Mouse (Mus musculus): ENCODE results near the gene Fxn. TPM values are rescaled to one million over a fixed set of nuclear protein-coding genes. Genes with fewer than 3 reads are reported as not detected.
"Not testable (repeated sequence)": the region's sequence is repeated elsewhere in the genome, so short reads cannot be mapped to it uniquely, and the experiment has no call there.

The Fxn gene
- polyA plus RNA-seq, 1 experiment from 2014 or later: 36.5 TPM

GRCm38 (mm10) chr19:24238011-24238410 lies 42.4 kb downstream of the Fxn start:
- Histone ChIP-seq H3K4me3 (ENCODE audit: low read depth, low read length) (no peak overlapping the region), H3K27me3 (ENCODE audit: control insufficient read depth, insufficient read depth, low read depth, low read length) (no peaks in the 10 kb centered on the region), H3K9ac (ENCODE audit: low read depth, low read length) (no peak overlapping the region), H3K9me3 (replicated peaks; ENCODE audit: control insufficient read depth, low read length) (no peaks in the 10 kb centered on the region), H3K27ac (ENCODE audit: low read length) (no peak overlapping the region), H3K36me3 (ENCODE audit: control insufficient read depth, insufficient read depth) (no peaks in the 10 kb centered on the region), H3K4me1 (ENCODE audit: control insufficient read depth, low read depth, low read length) (no peaks in the 10 kb centered on the region), H3K4me2 (ENCODE audit: low read depth, low read length) (no peak overlapping the region)
- no peak for ATAC-seq (ENCODE audit: low read depth)
- 55% methylated on average over 4 of the region's 4 CpGs for WGBS (ENCODE audit: insufficient replicate concordance)

GRCm38 (mm10) chr19:24232356-24232755 lies 48.0 kb downstream of the Fxn start:
- H3K9ac ChIP-seq (ENCODE audit: low read depth, low read length); H3K4me1 ChIP-seq (ENCODE audit: control insufficient read depth, low read depth, low read length); H3K36me3 ChIP-seq (ENCODE audit: control insufficient read depth, insufficient read depth); H3K27ac ChIP-seq (ENCODE audit: low read length); H3K27me3 ChIP-seq (ENCODE audit: control insufficient read depth, insufficient read depth, low read depth, low read length); H3K9me3 ChIP-seq (replicated peaks; ENCODE audit: control insufficient read depth, low read length); ATAC-seq (ENCODE audit: low read depth); H3K4me3 ChIP-seq (ENCODE audit: low read depth, low read length); H3K4me2 ChIP-seq (ENCODE audit: low read depth, low read length): not testable (repeated sequence)
- 77% methylated on average over 1 of the region's 1 CpGs for WGBS (ENCODE audit: insufficient replicate concordance)

DNA sequence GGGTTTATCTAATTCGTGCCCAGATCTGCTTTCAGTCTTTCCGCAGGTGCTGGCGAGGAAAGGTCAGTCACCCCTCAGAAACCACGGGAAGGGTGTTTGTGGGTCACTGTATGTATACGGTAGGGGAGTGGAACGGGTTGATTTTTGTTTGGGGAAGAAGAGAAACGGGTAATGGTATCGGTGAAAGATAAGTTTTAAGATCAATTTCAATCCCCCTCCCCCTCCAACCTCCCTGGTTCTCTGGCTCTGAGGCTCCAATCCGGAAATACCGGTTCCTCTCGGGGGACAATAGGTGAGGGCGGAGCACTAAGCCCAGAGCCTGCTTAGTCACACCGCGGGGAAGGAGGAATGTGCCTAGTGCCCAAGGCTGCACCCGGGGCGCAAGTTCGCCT lies 55.1 kb downstream of the Fxn start:
- peaks cover 21% of the 10 kb centered on the region for H3K27me3 ChIP-seq (ENCODE audit: control insufficient read depth, insufficient read depth, low read depth, low read length)

GRCm38 (mm10) chr19:24224500-24225304 lies 55.7 kb downstream of the Fxn start, which contains the start of gene Tjp2:
Tjp2 (minus strand) TSS chr19:24225030.
- H3K27ac ChIP-seq (ENCODE audit: low read length): peak within 1 kb of the TSS; percentile 77
- H3K4me1 ChIP-seq (ENCODE audit: control insufficient read depth, low read depth, low read length): no peaks in the 10 kb centered on the region
- H3K9me3 ChIP-seq (replicated peaks; ENCODE audit: control insufficient read depth, low read length): no peaks in the 10 kb centered on the region
- H3K36me3 ChIP-seq (ENCODE audit: control insufficient read depth, insufficient read depth): no peaks in the 10 kb centered on the region
- H3K27me3 ChIP-seq (ENCODE audit: control insufficient read depth, insufficient read depth, low read depth, low read length): peaks cover 21% of the 10 kb centered on the region
- H3K4me2 ChIP-seq (ENCODE audit: low read depth, low read length): peak within 1 kb of the TSS; percentile 53
- under 1% methylated on average over 59 of the region's 59 CpGs for WGBS (ENCODE audit: insufficient replicate concordance)
- peak within 1 kb of the TSS; percentile 54 for H3K9ac ChIP-seq (ENCODE audit: low read depth, low read length)
- ATAC-seq (ENCODE audit: low read depth): peak; percentile 77
- peak within 1 kb of the TSS; percentile 63 for H3K4me3 ChIP-seq (ENCODE audit: low read depth, low read length)

More for the DNA sequence above, 55.1 kb downstream of the Fxn start:
- Histone ChIP-seq H3K4me3 (ENCODE audit: low read depth, low read length) (peak overlapping the region; percentile 63), H3K36me3 (ENCODE audit: control insufficient read depth, insufficient read depth) (no peaks in the 10 kb centered on the region), H3K4me2 (ENCODE audit: low read depth, low read length) (peak overlapping the region; percentile 53), H3K9ac (ENCODE audit: low read depth, low read length) (peak overlapping the region; percentile 35; the same call in 1 of the 2 replicates), H3K9me3 (replicated peaks; ENCODE audit: control insufficient read depth, low read length) (no peaks in the 10 kb centered on the region), H3K27ac (ENCODE audit: low read length) (peak overlapping the region; percentile 60), H3K4me1 (ENCODE audit: control insufficient read depth, low read depth, low read length) (no peaks in the 10 kb centered on the region)
- peak; percentile 55 for ATAC-seq (ENCODE audit: low read depth)
- WGBS (ENCODE audit: insufficient replicate concordance): under 1% methylated on average over 17 of the region's 17 CpGs

DNA sequence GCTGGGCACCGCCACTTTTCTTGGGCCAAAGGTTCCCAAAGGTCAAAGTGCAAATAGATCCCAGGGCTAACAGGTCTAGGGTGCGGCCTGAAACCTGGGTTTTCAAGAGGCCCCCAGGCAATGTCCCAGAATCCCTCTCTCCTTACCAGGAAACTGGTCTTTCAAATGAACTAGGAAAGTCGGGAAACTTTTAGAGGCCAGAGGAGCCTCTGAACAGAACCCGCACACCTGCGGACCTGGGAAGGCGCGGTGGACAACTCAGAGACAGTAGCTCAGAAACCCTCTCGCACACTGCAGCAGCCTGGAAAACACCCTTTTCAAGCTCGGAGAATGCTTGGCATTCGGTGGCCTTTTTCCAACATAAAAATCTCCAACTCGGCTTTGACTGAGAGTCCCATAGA lies 56.6 kb downstream of the Fxn start:
- Histone ChIP-seq H3K27me3 (ENCODE audit: control insufficient read depth, insufficient read depth, low read depth, low read length) (peaks cover 21% of the 10 kb centered on the region), H3K4me1 (ENCODE audit: control insufficient read depth, low read depth, low read length) (no peaks in the 10 kb centered on the region), H3K9ac (ENCODE audit: low read depth, low read length) (peak overlapping the region; percentile 54; the same call in 1 of the 2 replicates), H3K4me2 (ENCODE audit: low read depth, low read length) (peak overlapping the region; percentile 53; the same call in 1 of the 2 replicates), H3K36me3 (ENCODE audit: control insufficient read depth, insufficient read depth) (no peaks in the 10 kb centered on the region), H3K9me3 (replicated peaks; ENCODE audit: control insufficient read depth, low read length) (no peaks in the 10 kb centered on the region), H3K27ac (ENCODE audit: low read length) (peak overlapping the region; percentile 77), H3K4me3 (ENCODE audit: low read depth, low read length) (peak overlapping the region; percentile 63)
- 40% methylated on average over 11 of the region's 11 CpGs for WGBS (ENCODE audit: insufficient replicate concordance)
- ATAC-seq (ENCODE audit: low read depth): no peak

DNA sequence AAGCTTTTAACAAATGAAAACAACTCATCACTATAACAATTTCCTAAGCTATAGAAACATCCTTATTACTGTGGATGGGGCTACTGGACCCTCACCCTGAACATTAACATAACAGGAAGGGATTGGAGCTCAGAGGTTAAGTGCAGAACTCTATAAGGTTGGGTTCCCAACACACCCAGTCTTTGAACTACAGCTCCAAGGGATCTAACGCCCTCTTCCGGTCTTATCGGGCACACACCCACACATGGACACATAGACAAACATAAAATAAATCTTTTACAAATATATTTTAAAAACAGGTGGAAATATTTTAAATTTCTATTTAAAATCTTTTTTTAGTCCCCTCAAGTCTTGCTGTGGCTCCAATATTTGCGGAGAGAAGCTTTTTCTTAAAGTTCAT lies 59.0 kb downstream of the Fxn start:
- ATAC-seq (ENCODE audit: low read depth): no peak
- no peaks in the 10 kb centered on the region for H3K36me3 ChIP-seq (ENCODE audit: control insufficient read depth, insufficient read depth)
- H3K9ac ChIP-seq (ENCODE audit: low read depth, low read length): no peak overlapping the region
- H3K27me3 ChIP-seq (ENCODE audit: control insufficient read depth, insufficient read depth, low read depth, low read length): peaks cover 21% of the 10 kb centered on the region
- no peak overlapping the region for H3K4me2 ChIP-seq (ENCODE audit: low read depth, low read length)
- WGBS (ENCODE audit: insufficient replicate concordance): 60% methylated on average over 4 of the region's 4 CpGs
- H3K4me3 ChIP-seq (ENCODE audit: low read depth, low read length): no peak overlapping the region
- no peaks in the 10 kb centered on the region for H3K9me3 ChIP-seq (replicated peaks; ENCODE audit: control insufficient read depth, low read length)
- no peak overlapping the region for H3K27ac ChIP-seq (ENCODE audit: low read length)
- H3K4me1 ChIP-seq (ENCODE audit: control insufficient read depth, low read depth, low read length): no peaks in the 10 kb centered on the region

DNA sequence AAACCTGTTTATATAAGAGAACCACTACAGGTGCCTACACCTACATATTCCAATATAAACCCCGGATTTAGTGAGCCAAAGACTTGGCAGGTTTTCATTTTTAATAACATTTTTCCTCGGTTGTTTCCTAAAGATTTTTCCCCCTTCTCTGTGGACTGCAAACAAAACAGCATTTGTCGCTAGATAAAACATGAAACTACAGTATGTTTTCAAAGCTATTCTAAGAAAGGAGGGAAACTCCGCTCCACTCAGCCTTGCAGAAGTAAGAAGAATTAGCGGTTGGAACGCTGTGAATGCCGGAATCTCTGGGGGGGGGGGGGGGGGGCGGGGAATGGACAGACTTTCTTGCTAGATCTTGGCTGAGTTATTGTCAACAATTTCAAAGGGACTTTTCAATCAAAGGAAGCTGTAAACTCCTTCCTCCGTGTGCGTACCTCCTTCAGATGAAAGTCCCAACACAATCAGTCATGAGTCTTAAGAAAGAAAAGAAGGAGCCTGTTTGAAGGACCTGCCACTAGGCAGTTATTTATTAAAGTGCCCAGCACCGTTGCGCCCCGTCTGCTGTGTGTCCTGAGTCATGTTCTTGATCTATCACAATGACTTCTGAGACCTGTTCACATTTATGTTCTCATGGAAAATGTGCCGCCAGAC lies 59.5 kb downstream of the Fxn start:
- no peak overlapping the region for H3K27ac ChIP-seq (ENCODE audit: low read length)
- H3K4me3 ChIP-seq (ENCODE audit: low read depth, low read length): no peak overlapping the region
- no peak overlapping the region for H3K9ac ChIP-seq (ENCODE audit: low read depth, low read length)
- 33% methylated on average over 14 of the region's 14 CpGs for WGBS (ENCODE audit: insufficient replicate concordance)
- H3K36me3 ChIP-seq (ENCODE audit: control insufficient read depth, insufficient read depth): no peaks in the 10 kb centered on the region
- peaks cover 21% of the 10 kb centered on the region for H3K27me3 ChIP-seq (ENCODE audit: control insufficient read depth, insufficient read depth, low read depth, low read length)
- H3K4me2 ChIP-seq (ENCODE audit: low read depth, low read length): no peak overlapping the region
- no peaks in the 10 kb centered on the region for H3K9me3 ChIP-seq (replicated peaks; ENCODE audit: control insufficient read depth, low read length)
- no peaks in the 10 kb centered on the region for H3K4me1 ChIP-seq (ENCODE audit: control insufficient read depth, low read depth, low read length)
- no peak for ATAC-seq (ENCODE audit: low read depth)

- H3K9me3 ChIP-seq (replicated peaks; ENCODE audit: control insufficient read depth, low read length): no peaks in the 10 kb centered on the region
- ATAC-seq (ENCODE audit: low read depth): no peak
- H3K4me3 ChIP-seq (ENCODE audit: low read depth, low read length): no peak overlapping the region
- peaks cover 8% of the 10 kb centered on the region for H3K27me3 ChIP-seq (ENCODE audit: control insufficient read depth, insufficient read depth, low read depth, low read length)
- no peak overlapping the region for H3K9ac ChIP-seq (ENCODE audit: low read depth, low read length)
- WGBS (ENCODE audit: insufficient replicate concordance): 66% methylated on average over 9 of the region's 9 CpGs
- no peaks in the 10 kb centered on the region for H3K4me1 ChIP-seq (ENCODE audit: control insufficient read depth, low read depth, low read length)
- no peak overlapping the region for H3K27ac ChIP-seq (ENCODE audit: low read length)
- H3K36me3 ChIP-seq (ENCODE audit: control insufficient read depth, insufficient read depth): no peaks in the 10 kb centered on the region
- H3K4me2 ChIP-seq (ENCODE audit: low read depth, low read length): no peak overlapping the region
These were observed 61.4 kb downstream of the Fxn start for GRCm38 (mm10) chr19:24219011-24219410.

DNA sequence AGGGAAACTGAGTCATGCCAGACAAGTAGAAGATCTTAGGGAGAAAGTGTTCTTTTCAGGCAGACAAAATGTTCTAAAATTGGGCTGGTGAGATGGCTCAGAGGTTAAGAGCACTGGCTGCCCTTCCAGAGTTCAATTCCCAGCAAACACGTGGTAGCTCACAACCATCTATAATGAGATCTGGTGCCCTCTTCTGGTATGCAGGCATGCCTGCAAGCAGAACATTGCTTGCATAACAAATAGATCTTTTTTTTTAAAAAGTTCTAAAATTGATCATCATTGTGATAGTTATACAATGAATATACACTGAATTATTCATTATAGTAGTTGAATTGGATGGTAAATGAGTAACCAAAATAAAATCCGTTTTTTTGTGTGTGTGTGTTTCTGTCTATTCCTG lies 62.1 kb downstream of the Fxn start:
- H3K27ac ChIP-seq (ENCODE audit: low read length): no peak overlapping the region
- H3K4me1 ChIP-seq (ENCODE audit: control insufficient read depth, low read depth, low read length): no peaks in the 10 kb centered on the region
- no peak overlapping the region for H3K4me2 ChIP-seq (ENCODE audit: low read depth, low read length)
- no peaks in the 10 kb centered on the region for H3K36me3 ChIP-seq (ENCODE audit: control insufficient read depth, insufficient read depth)
- ATAC-seq (ENCODE audit: low read depth): no peak
- H3K27me3 ChIP-seq (ENCODE audit: control insufficient read depth, insufficient read depth, low read depth, low read length): peaks cover under 1% of the 10 kb centered on the region
- H3K9ac ChIP-seq (ENCODE audit: low read depth, low read length): no peak overlapping the region
- no peaks in the 10 kb centered on the region for H3K9me3 ChIP-seq (replicated peaks; ENCODE audit: control insufficient read depth, low read length)
- H3K4me3 ChIP-seq (ENCODE audit: low read depth, low read length): no peak overlapping the region
- 30% methylated on average over 2 of the region's 2 CpGs for WGBS (ENCODE audit: insufficient replicate concordance)

Data from liver, embryonic 16.5 days (tissue).